Mouse (Mus musculus): ENCODE measurements at regions not wholly inside any gene's neighbourhood (a gene's known extent, or its start where the extent isn't known, plus 50 kb on each side); places are given as distances from the start of the nearest gene placed in this dataset.

- DNase-seq (ENCODE audit: extremely low spot score), result no peak
These were observed 179.8 kb upstream of the Plxnc1 start for GRCm38 (mm10) chr10:95124476-95124875.

DNA sequence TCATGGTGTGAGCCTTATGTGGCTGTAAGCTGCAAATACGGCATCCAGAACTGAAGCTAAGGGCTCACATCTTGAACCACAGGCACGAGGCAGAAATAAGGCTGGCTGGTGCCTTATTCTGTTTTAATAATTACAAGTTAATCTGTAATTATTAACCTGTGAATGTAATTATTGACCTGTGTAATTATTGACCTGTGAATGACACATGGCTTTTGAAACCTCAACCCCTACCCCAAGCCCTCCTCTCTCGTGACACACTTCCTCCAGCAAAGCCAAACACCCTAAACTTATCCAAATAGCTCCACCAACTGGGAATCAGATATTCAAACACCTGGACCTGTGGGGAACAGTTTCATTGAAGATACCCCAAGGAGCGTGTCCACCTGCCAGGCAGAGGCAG is 175.4 kb upstream of the Plxnc1 start:
- no peak for DNase-seq (ENCODE audit: extremely low spot score)

- no peak for DNase-seq (ENCODE audit: extremely low spot score)
These were observed 174.2 kb upstream of the Plxnc1 start for GRCm38 (mm10) chr10:95118786-95119351.

DNA sequence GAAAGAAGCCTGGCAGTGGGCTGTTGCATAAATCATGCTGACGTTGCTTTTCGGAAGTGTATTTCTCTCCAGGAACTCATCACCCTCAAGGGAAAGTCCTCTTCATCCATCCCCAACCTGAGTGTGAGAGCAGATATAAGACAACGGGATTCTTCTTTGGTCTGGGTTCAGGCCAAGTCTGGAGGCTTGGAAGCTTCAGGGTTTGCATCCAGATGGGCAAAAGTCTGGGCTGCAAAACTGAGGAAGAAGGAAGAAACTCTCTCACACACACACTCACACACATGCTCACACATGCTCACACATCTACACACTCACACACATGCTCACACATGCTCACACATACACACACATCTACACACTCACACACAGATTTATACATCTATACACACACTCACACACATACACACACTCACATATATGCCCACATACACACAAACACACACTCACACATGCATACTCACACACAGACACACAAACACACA is 173.1 kb upstream of the Plxnc1 start:
- DNase-seq (ENCODE audit: extremely low spot score), result no peak

DNA sequence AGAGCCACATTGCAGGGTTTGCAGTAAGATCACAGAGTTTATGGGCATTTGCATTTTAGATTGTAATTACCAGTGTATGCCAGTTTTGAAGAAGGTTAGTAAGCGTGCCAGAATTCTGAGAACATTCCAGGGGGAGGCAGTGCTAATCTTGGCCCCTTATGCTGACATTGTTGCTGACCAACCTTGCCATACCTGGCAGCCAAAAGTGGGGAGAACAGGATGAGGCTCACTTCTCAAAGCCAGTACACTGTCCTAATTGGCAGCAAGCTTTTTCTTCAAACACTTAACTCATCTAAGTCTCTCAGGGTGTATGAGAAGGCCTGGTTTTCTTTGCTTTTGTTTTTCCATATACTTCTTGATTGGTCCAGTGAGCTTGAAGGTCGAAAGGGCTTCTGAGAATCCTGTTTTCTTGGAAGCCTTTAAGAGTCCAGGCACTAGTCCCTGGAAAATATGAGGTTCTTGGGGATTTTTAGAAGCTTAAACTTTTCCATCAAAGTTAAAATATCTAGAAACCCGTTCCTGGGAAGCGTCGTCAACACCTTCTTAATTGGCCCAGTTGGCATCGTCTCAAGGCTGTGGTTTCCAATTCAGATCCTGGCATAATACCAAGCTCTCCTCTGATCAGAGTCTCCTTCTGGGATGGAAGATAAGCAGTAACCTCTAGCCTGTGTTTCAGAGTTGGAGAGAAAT is 172.6 kb upstream of the Plxnc1 start:
- no peak for DNase-seq (ENCODE audit: extremely low spot score)

DNA sequence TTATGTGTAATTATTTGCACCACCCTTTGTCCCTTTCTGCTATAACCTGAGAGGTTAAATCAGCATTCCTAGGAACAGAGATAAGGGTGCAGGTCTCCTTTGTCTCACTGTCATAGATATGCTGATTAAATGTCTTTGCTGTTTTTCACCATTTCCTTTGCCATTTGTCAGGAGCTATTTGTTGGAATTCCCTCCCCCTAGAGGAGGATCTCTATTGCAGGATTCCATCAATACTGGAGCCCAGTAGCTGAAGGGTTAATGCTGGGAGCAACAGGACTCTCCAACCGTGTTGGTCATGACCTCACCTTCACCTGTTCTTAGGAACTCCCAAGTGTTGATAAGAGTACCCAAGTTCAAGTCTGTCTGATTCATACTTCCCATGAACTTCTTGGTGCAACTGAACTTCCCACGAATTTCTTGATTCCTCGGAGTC is 172.0 kb upstream of the Plxnc1 start:
- no peak for DNase-seq (ENCODE audit: extremely low spot score)

DNA sequence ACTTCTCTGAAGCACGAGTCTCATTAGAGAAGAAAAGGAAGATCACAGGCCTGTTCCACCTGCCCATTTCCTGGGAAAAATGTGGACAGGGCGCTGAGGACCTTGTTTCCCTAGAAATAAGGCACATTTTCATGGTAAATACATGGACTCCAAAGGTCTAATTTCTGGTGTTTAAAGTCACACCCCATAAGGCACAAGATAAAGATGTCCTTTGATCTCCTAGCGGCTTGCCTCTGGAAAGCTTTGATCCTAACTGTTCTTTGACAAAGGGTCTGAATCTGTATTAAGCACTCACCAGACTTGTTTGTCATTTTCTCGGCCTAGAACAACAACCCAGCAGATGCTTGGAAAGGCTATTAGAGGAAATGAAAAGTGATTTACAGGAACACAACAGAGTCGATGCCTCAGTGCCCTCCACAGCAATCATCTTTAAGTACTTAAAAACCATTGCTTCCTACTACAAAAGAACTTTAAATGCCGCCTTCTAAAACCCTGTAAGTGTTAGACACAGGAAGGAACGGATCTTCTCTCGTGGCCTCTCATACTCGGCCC is 168.3 kb upstream of the Plxnc1 start:
- no peak for DNase-seq (ENCODE audit: extremely low spot score)

DNA sequence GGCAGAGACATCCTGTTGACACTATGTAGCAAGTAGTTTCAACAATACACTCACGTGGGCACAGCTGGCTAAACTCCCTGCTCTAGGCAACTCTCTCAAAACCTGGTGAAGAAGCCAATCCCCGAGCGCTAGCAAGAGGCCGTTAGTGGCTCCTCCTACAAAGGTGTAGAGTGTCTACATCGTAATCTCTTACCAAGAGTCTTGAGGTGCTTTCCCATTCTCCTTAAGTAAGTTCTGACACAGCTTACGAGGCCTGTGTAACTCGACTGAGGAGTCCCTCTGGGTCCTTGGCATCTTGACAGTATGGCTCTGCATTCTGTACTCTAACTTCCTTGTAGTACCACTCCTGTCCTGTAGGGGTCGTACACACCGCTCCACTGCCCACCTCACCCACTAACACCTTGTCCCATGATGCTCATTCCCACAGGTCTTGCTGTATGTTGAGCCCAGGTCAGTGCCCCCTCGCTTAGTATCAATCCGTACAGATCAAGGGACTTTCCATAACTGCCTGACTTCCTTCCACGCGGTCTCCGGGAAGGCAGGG is 167.7 kb upstream of the Plxnc1 start:
- no peak for DNase-seq (ENCODE audit: extremely low spot score)

DNA sequence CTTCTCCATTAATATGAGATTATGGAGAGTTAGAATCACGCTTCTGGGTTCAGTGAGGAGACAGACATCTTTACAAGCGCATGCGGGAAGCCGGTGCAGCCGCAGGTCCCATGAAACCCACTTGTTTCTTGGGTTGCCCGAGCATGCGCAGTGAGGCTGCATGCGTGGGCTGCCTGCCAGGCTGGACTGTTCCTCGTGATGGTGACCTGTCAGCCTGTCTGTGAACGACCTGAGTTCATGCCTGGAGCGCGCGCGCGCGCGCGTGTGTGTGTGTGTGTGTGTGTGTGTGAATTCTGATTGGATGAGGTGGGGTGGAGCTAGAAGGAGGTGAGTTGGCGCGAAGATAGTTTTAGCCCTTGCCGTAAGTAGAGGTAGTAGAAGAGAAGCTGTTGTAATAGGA is 166.2 kb upstream of the Plxnc1 start:
- no peak for DNase-seq (ENCODE audit: extremely low spot score)

DNA sequence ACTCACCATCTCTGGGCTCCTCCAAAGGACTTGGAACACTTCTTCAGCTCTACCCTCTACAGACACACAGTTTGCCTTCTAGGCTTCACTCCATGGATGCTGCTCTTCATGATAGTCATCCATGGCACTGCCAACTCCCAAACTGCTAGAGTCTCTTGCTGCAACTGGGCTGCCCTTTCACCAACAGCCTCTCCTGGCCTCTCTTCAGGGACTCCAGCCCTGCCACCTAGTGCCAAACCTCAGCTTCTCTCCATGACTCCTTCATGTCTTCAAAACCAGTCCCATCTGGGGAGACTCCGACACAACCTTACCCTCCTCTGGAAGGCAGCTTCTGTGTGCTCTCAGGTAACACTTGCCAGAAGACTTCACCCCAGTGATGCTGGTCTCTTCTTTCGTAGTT is 164.9 kb upstream of the Plxnc1 start:
- DNase-seq (ENCODE audit: extremely low spot score), result no peak

- DNase-seq (ENCODE audit: extremely low spot score), result no peak
These were observed 163.1 kb upstream of the Plxnc1 start for GRCm38 (mm10) chr10:95107532-95108251.

GRCm38 (mm10) chr10:95103808-95104207 is 159.2 kb upstream of the Plxnc1 start:
- DNase-seq (ENCODE audit: extremely low spot score), result no peak

- no peak for DNase-seq (ENCODE audit: extremely low spot score)
These were observed 158.3 kb upstream of the Plxnc1 start for GRCm38 (mm10) chr10:95102981-95103380.

DNA sequence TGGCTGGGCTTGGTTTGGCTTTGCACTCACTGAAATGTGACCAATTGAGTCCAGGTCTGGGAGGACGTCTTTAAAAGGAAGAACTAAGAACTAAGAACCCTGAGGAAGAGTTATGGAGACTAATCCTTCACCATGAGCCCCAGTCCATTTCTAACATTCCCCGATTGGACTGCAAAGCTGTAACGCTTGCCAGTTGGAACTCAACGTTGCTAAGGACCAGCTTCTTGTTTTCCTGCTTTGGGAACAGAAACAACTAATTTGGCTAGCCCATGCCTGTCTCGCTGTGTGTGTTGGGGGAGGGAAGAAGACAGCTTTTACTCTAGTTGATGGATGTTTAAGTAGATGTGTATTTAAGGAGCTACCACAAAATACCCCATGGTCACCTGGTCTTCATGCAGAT is 155.3 kb upstream of the Plxnc1 start:
- DNase-seq (ENCODE audit: extremely low spot score), result no peak

DNA sequence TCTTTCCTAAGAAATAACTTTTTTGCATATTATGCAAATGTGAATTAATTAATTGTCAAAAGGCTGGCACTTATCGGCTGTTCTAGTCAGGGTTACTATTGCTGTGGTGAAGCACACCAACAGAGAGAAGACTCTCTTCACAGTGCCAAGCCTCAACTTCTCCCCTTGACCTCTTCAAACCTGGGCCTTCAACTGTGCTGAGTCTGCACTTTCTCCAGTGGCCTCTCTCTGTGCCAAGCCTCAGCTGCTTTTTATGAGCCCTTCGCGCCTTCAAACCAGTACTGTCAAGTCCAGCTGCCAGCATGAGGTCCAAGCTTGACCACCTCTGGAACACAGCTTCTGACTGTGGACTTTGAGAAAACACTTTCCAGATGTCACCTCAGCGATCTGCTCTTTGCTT is 151.2 kb upstream of the Plxnc1 start:
- DNase-seq (ENCODE audit: extremely low spot score), result no peak

- no peak for DNase-seq (ENCODE audit: extremely low spot score)
These were observed 150.1 kb upstream of the Plxnc1 start for GRCm38 (mm10) chr10:95094771-95095170.

GRCm38 (mm10) chr10:95093266-95093665 is 148.6 kb upstream of the Plxnc1 start:
- DNase-seq (ENCODE audit: extremely low spot score), result no peak

DNA sequence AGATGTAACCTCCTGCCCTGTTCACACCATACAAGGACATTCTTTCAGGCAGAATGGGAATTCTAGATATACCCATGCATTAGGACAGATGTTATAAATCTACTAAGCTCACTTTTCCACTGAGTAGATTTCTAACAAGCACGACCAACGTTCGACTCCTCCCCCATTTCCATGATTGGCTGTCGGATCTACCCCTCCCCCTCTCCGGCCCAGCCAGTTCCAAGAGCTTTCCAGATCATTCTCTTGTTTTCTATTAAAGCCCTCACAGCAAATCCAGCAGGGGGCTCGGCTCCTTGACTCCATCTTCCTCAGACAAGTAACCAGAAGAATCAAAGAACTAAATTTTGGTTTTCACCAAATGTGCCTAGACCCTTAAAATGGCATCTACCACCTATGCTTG is 146.5 kb upstream of the Plxnc1 start:
- DNase-seq (ENCODE audit: extremely low spot score), result no peak

- DNase-seq (ENCODE audit: extremely low spot score), result no peak
These were observed 146.0 kb upstream of the Plxnc1 start for GRCm38 (mm10) chr10:95090641-95091040.

- DNase-seq (ENCODE audit: extremely low spot score), result no peak
These were observed 145.4 kb upstream of the Plxnc1 start for GRCm38 (mm10) chr10:95090035-95090434.

GRCm38 (mm10) chr10:95087864-95088570 is 143.4 kb upstream of the Plxnc1 start:
- peak; percentile 55 for DNase-seq (ENCODE audit: extremely low spot score)

DNA sequence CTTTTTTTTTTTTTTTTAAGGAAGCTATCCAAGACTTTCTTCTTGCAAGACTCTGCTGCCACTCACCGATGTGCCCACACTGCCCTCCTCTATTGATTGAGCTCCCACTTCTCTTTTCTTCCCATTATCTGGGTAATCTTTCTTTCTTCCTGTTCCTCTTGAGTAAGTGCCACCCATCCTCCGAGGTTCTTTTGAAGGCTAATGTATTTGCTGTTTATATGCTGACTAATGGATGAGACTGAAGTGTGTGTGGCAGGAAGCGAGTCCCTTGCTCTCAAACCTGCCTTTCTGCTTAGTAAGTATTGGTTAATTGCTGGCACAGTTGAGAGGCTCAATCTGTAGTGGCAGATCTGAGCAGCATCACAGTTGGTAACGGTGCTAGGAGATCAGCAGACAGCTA is 142.1 kb upstream of the Plxnc1 start:
- DNase-seq (ENCODE audit: extremely low spot score), result no peak

All from embryo, embryonic 9.5 days (tissue).